Mouse (Mus musculus) macrophage (primary cell): ENCODE results near the gene Cobll1. TPM values are rescaled to one million over a fixed set of nuclear protein-coding genes. Genes with fewer than 3 reads are reported as not detected.

Experiments used
- H3K27ac ChIP-seq: fragments of 350-480 bp; formaldehyde crosslinking; 2 replicates; pipeline ENCODE4 v1.9.0; 2021
- H3K36me3 ChIP-seq: fragments of 350-480 bp; formaldehyde crosslinking; 2 replicates; pipeline ENCODE4 v1.9.0; 2021; ENCODE audit errors: inconsistent target
- H3K4me3 ChIP-seq: fragments of 350-480 bp; formaldehyde crosslinking; 2 replicates; pipeline ENCODE4 v1.9.0; 2021; ENCODE audit errors: inconsistent target
- H3K79me2 ChIP-seq: fragments of 350-480 bp; formaldehyde crosslinking; 2 replicates; pipeline ENCODE4 v1.9.0; 2021; ENCODE audit errors: inconsistent target
- WGBS: methylation state at CpG from one replicate; pipeline ENCODE4 v1.1.7; 2026; ENCODE audit warnings: inconsistent platforms; ENCODE audit not compliant: missing documents; 5-methylcytosine and 5-hydroxymethylcytosine counted together
- polyA plus RNA-seq: library from polyadenylated mRNA; stranded (reverse); fragments of 250-400 nt; gene quantifications from 3 replicates; pipeline ENCODE4 v1.2.4, GENCODE M21; 2018; ENCODE audit warnings: inconsistent platforms

Cobll1 gene
- polyA plus RNA-seq, 1 experiment from 2014 or later = 0.40 TPM

DNA sequence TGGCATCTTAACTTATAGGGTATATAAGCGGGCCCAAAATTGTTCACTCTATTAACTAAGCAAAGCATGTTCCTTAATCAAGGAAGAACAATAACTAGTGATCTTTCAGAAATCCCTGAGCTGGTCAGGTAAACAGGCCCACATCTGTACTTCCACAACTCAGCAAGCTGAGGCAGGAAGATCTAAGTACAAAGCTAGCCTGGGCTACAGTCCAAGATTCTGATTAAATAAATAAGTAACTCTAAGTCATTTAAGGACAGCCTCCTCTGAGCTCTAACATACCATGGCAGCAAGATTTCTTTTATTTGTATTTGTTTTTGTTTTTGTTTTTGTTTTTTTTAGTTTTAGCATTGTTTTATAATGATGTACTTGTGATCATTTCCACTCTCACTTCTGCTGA is 42.2 kb downstream of the Cobll1 start:
- Histone ChIP-seq H3K27ac (no peak overlapping the region), H3K4me3 (no peak overlapping the region), H3K79me2 (no peaks in the 10 kb centered on the region), H3K36me3 (no peaks in the 10 kb centered on the region)
- 90% methylated on average over 1 of the region's 1 CpGs for WGBS

DNA sequence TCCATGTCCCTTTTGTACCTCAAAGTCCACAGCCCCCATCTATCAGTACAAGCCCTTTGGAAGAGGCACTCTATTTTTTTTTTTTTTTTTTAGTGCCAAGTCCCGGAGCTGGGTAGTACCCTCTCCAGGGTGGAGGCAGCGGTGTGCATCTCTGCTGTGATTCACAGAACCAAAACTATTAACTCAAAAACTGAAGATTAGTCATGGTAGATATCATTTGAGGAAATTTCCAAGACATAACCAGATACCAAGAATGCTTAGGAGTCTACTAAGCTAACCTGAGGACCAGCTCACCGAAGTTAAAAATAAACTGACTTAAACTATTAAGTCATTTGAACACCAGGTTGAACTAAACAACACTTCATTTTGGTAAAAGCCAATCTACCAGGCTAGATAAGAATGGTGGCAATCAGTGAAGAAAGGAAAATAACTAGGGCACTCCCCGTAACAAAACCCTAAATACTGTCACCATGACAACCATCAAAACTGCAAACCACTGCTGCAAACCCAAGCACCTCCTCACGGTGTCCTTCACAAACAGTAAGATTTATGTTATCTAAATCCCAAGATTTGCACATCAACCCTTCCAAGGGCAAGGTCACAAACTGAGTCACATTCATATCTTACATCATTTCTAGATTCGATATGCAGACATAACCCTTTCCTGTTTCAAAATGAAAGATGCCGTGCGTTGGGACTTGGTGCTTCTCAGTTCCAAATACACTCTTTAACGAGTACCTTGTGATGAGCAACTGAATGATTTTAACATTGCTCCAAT is 43.8 kb downstream of the Cobll1 start:
- H3K4me3 ChIP-seq = no peak overlapping the region
- 83% methylated on average over 9 of the region's 9 CpGs for WGBS
- H3K79me2 ChIP-seq = no peaks in the 10 kb centered on the region
- no peaks in the 10 kb centered on the region for H3K36me3 ChIP-seq
- H3K27ac ChIP-seq = no peak overlapping the region

DNA sequence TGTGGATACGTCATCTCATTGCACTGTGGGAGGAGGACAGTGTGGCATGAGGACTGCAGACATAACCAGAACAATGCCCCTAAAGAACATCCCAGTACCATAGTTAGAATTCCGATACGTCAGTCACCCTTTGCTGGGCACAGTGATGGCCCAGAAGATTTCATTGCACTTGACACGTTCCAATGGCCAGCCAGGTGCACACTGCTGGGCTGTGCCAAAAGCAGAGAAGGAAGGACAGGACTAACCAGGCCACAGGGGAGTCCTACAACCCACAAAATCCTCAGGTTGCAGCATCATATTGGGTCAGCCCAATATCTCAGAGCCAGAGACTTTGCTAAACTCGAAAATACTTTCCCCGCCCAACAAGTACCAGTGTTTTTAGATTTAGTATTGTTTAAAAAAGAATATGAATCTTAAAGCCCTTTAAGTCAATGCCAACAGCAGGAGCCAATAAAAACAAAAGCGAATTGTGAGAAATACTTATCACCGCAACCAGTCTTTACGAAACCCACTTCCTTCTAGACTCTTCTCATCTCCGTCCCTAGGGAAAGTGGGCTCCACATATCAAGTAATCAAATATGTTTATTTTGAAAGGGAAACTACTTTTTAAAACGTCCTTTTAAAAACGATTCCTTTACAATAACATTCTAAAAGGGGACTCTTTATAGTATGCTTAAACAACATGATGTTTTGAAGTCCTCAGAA is 46.0 kb downstream of the Cobll1 start:
- Histone ChIP-seq H3K36me3 (no peaks in the 10 kb centered on the region), H3K27ac (no peak overlapping the region), H3K4me3 (no peak overlapping the region), H3K79me2 (no peaks in the 10 kb centered on the region)
- WGBS = 51% methylated on average over 12 of the region's 12 CpGs

GRCm38 (mm10) chr2:65191398-65191797 is 47.8 kb downstream of the Cobll1 start:
- 92% methylated on average over 7 of the region's 7 CpGs for WGBS
- Histone ChIP-seq H3K4me3 (no peak overlapping the region), H3K79me2 (no peaks in the 10 kb centered on the region), H3K27ac (no peak overlapping the region), H3K36me3 (no peaks in the 10 kb centered on the region)

- no peaks in the 10 kb centered on the region for H3K79me2 ChIP-seq
- H3K27ac ChIP-seq = peak overlapping the region; percentile 39
- WGBS = 4% methylated on average over 7 of the region's 7 CpGs
- no peak overlapping the region for H3K4me3 ChIP-seq
- no peaks in the 10 kb centered on the region for H3K36me3 ChIP-seq
Measured at GRCm38 (mm10) chr2:65189346-65189745, 49.9 kb downstream of the Cobll1 start.

GRCm38 (mm10) chr2:65188585-65188984 is 50.6 kb downstream of the Cobll1 start:
- Histone ChIP-seq H3K36me3 (no peaks in the 10 kb centered on the region), H3K79me2 (no peaks in the 10 kb centered on the region), H3K4me3 (no peak overlapping the region), H3K27ac (peak overlapping the region; percentile 19)
- WGBS = 3% methylated on average over 6 of the region's 6 CpGs

GRCm38 (mm10) chr2:65187652-65188051 is 51.6 kb downstream of the Cobll1 start:
- no peak overlapping the region for H3K4me3 ChIP-seq
- H3K36me3 ChIP-seq = no peaks in the 10 kb centered on the region
- no peaks in the 10 kb centered on the region for H3K79me2 ChIP-seq
- no peak overlapping the region for H3K27ac ChIP-seq

- Histone ChIP-seq H3K79me2 (no peaks in the 10 kb centered on the region), H3K27ac (no peak overlapping the region), H3K4me3 (no peak overlapping the region), H3K36me3 (no peaks in the 10 kb centered on the region)
- 97% methylated on average over 3 of the region's 3 CpGs for WGBS
Measured at GRCm38 (mm10) chr2:65187164-65187563, 52.0 kb downstream of the Cobll1 start.

DNA sequence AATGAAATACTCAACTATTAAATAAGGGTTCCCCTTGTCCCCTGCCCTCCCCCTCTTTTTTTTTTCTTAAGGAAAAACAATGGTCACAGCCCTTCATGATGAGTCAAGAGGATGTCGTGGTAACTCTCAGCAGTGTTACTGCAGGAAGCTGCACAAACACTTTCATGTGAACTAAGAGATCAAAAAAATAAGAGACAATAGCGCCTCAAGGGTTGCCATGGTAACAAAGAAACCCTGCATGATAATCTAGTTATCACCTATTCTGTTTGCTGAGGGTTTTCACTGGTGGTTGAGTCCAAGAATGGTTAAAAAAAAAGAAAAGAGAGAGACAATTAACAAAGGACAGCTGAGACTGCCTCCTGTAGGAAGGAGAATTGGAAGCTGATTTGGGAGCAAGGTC is 56.5 kb downstream of the Cobll1 start:
- Histone ChIP-seq H3K4me3 (no peak overlapping the region), H3K27ac (no peak overlapping the region), H3K36me3 (no peaks in the 10 kb centered on the region), H3K79me2 (no peaks in the 10 kb centered on the region)
- WGBS = 27% methylated on average over 2 of the region's 2 CpGs

DNA sequence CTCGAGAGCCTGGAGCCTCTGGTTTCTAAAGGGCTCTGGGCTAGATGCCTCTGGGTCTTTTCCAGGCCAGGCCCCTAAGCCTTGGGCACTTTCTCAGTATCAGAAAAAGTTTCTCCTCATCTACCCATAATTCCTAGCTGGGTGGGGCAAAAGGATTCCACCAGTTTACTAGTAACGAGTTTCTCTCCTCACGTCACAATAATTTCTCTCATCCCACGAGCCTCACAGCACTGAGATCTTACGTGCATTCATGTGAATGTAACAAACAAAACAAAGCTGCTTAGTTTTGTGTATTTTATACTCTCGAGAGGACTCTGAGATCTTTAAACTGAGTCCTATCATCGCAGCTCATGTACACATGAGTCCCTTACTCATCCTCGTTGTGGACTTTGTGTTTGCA is 57.5 kb downstream of the Cobll1 start:
- H3K36me3 ChIP-seq = no peaks in the 10 kb centered on the region
- H3K27ac ChIP-seq = no peak overlapping the region
- WGBS = 96% methylated on average over 5 of the region's 8 CpGs
- no peak overlapping the region for H3K4me3 ChIP-seq
- no peaks in the 10 kb centered on the region for H3K79me2 ChIP-seq

DNA sequence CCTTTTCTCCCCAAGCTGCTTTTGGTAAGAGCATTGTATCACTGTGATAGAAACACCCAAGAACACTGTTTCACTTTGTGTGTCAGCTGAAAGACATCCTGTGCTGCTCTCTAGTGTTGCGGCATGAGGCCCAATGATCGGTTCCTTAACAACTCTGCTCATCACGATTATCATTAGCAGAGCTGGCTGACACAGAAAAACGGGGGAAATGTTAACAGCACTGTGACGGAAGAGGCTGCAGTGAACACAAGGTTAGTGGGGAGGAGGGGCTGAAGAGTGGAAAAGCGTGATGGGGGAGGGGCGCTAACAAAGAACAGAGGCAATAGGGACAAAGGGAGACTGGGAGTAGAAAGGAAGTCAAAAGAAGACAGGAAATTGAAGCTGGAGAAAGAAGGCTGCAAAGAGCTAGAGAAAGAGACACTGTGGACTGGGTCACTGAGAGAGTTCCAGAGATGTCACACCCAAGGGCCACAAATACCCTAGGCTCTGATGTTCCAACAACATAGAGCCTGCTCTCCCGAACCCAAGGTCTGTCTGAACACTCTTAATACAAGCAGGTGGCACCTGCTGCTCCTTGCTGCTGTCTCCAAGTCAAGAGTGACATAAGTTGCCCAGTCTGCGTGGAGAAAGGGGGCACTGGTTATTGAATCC is 58.0 kb downstream of the Cobll1 start:
- H3K4me3 ChIP-seq = no peak overlapping the region
- no peaks in the 10 kb centered on the region for H3K36me3 ChIP-seq
- WGBS = 68% methylated on average over 8 of the region's 9 CpGs
- H3K79me2 ChIP-seq = no peaks in the 10 kb centered on the region
- no peak overlapping the region for H3K27ac ChIP-seq

- H3K4me3 ChIP-seq = no peak overlapping the region
- no peaks in the 10 kb centered on the region for H3K36me3 ChIP-seq
- H3K79me2 ChIP-seq = no peaks in the 10 kb centered on the region
- H3K27ac ChIP-seq = no peak overlapping the region
- 89% methylated on average over 5 of the region's 5 CpGs for WGBS
Measured at GRCm38 (mm10) chr2:65175645-65176044, 63.6 kb downstream of the Cobll1 start.

DNA sequence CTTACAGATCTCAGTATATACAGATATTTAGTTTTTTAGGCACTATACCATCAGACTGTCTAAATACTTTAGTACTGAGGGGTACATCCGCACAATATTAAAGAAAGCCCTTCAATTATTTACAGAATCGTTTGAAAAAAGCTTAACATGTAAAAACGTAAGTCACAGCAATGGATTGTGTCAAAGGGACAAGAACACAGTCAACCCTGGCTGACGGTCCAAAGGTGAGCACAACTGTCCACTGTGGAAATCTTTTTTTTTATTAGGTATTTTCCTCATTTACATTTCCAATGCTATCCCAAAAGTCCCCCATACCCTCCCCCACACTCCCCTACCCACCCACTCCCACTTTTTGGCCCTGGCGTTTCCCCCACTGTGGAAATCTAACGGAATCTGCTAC is 67.1 kb downstream of the Cobll1 start:
- H3K4me3 ChIP-seq = no peak overlapping the region
- H3K27ac ChIP-seq = no peak overlapping the region
- 90% methylated on average over 5 of the region's 6 CpGs for WGBS
- H3K79me2 ChIP-seq = no peaks in the 10 kb centered on the region
- H3K36me3 ChIP-seq = no peaks in the 10 kb centered on the region

GRCm38 (mm10) chr2:65171516-65171915 is 67.7 kb downstream of the Cobll1 start:
- peak overlapping the region; percentile 35 for H3K4me3 ChIP-seq
- H3K79me2 ChIP-seq = no peaks in the 10 kb centered on the region
- H3K27ac ChIP-seq = no peak overlapping the region
- 0% methylated on average over 1 of the region's 1 CpGs for WGBS
- H3K36me3 ChIP-seq = no peaks in the 10 kb centered on the region
